Mouse (Mus musculus): ENCODE measurements at regions not wholly inside any gene's neighbourhood (a gene's known extent, or its start where the extent isn't known, plus 50 kb on each side); places are given as distances from the start of the nearest gene placed in this dataset.
"Not testable (repeated sequence)": the region's sequence is repeated elsewhere in the genome, so short reads cannot be mapped to it uniquely, and the experiment has no call there.

DNA sequence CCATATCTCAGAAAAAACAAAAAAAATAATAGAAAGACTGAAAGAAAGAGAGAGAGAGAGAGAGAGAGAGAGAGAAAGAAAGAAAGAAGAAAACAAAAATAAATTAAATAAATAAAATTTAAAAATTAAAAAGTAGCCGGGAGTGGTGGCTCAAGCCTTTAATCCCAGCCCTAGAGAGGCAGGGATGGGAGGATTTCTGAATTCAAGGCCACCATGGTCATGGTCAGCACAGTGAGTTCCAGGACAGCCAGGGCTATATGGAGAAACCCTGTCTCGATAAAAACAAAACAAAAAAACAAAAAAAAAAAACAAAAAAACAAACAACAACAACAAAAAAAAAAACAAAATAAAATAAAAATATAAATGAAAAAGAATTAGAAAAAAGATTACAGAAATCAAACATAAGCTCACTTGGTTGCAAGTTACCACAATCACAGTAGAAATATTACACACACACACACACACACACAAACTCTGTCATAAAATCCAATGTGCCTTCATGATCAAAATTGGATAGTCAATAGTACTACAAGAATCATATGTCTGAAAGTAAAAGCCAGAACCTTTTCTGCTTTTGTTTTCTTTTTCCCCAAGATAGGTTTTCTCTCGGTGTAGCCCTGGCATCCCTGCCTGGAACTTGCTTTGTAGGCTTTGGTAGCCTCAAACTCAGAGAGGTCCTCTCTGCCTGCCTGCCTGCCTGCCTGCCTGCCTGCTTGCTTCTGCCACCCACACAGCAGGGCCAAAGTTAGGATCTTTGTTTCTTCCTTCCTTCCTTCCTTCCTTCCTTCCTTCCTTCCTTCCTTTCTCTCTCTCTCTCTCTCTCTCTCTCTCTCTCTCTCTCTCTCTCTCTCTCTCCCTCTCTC lies 476.1 kb upstream of the Olfr161 start:
- peak; percentile 36 to 45 for DNase-seq (ENCODE audit: low spot score in 2 of 2)

DNA sequence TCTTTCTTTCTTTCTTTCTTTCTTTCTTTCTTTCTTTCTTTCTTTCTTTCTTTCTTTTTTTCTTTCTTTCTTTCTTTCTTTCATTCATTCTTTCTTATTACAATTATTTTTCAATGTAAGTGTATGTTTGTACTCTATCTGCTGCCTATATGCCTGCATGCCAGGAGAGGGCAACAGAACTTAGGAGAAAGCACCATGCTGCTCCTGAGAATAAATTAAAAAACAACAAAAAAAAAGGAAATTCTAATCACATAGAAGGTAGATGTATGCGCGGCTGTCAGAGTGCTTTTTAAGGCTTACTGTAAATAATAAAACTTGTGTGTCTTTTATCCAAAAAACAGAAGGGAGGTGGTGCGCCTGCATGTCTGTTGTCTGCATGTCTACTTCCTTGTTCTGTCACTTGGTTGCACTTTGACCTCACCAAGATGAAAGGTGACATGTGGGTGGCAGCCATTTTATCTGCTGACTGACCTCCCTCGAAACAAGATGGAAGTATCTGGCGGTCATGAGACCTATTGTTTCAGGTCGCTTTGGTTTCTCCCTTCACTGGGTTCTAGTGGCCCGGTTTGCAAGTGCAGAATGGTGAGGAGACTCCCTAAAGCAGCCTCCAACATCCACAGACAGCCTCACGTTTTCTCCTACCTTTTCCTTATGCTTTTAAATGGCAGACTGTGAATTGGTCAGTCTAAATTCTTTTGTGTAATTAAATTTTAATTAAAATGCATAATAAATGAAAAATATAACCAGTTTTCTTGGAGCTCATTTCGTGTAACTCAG lies 475.3 kb upstream of the Olfr161 start:
- peak; percentile 15 to 31 for DNase-seq (ENCODE audit: low spot score in 2 of 2)

GRCm38 (mm10) chr16:3116113-3116511 lies 474.7 kb upstream of the Olfr161 start:
- DNase-seq (ENCODE audit: low spot score in 2 of 2), result peak; percentile 32 to 38

DNA sequence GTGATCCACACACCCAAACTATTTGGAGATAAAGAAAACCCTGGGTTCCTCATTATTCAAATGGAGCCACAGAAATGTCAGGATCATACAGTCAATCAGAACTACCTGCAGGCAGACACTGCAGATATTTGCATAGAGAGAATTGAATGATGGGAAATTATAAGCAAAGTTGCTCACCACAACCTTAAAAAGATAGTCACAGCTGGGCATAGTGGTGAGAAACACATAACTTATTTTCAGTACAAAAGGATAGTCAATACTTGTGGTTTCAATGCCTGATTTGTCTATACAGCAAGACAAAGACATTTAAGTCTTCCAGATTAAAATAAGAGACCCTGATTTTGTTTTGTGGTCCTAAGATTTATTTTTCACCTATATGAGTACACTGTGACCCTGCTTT lies 469.6 kb upstream of the Olfr161 start:
- DNase-seq (ENCODE audit: low spot score in 2 of 2), result not testable (repeated sequence)

DNA sequence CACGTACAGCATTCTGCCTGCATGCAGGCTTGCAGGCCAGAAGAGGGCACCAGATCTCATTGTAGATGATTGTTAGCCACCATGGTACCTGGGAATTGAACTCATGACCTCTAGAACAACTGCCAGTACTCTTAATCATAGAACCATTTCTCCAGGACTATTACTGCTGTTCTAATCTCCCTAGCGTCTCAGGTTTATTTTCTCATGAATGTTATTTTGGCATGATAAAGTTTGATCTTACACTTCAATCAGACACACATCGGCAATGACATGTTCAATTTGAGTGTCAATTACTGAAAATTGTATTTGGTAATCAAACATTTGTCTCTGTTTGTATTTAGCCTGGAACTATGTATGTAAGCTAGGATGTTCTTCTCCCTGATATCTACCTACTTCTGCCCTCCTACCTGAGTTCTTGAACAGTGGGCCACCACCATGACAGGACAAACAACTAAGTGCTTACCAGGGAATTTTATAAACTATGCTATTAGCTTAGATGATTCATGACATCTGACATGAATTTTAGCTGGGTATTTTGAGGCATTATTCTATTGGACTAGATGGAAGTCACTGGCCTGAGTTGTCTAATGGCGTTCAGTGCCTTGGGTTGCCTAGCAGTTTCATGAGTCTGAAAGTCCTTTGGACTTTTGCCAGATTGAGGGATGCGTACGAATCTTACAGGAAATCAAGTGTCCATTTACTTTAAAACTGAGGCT lies 468.5 kb upstream of the Olfr161 start:
- not testable (repeated sequence) for DNase-seq (ENCODE audit: low spot score in 2 of 2)

- DNase-seq (ENCODE audit: low spot score in 2 of 2), result peak; percentile 25 to 31
These were observed 467.9 kb upstream of the Olfr161 start for GRCm38 (mm10) chr16:3122861-3123477.

DNA sequence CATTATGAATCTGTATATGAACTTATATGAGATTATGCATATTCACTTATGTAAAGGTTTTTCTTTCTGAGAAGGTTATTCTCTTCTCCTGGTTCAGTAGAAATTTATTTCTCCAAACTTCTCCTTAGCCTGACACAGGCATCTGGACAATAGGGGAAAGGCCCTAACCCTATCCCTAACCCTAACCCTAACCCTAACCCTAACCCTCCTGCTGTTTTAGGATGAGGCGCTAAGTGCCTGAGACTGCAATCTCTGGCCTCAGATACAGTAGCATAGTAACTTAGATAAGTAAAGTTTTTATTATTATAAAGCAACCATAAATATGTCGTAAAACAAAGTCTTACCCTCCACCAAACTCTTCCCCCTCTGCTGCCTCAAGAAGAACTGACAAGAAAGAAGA lies 463.5 kb upstream of the Olfr161 start:
- DNase-seq (ENCODE audit: low spot score in 2 of 2), result not testable (repeated sequence)
